Mouse (Mus musculus) heart, embryonic 12.5 days (tissue): ENCODE data around the gene Rpl18. TPM values are rescaled to one million over a fixed set of nuclear protein-coding genes. Genes with fewer than 3 reads are reported as not detected.

ENCODE experiments used
- ATAC-seq: fragments of 200-750 bp; cut with Nextera tagmentation; 2 replicates; pipeline ENCODE4 v1.8.0; 2017; ENCODE audit warnings: moderate TSS enrichment, moderate library complexity; ENCODE audit not compliant: insufficient number of reproducible peaks, low FRiP score
- H3K27ac ChIP-seq: fragments of 300-500 bp; sonication (generic); 2 replicates; pipeline ENCODE4 v1.5.1; 2016; ENCODE audit warnings: mild to moderate bottlenecking, moderate library complexity; ENCODE audit not compliant: poor library complexity, severe bottlenecking
- H3K27me3 ChIP-seq: fragments of 300-500 bp; sonication (generic); replicated peaks from 2 replicates; pipeline ENCODE4 v1.6.1; 2016; ENCODE audit warnings: mild to moderate bottlenecking, moderate library complexity
- H3K36me3 ChIP-seq: fragments of 300-500 bp; sonication (generic); 2 replicates; pipeline ENCODE4 v1.6.1; 2016; ENCODE audit warnings: mild to moderate bottlenecking, moderate library complexity
- H3K4me1 ChIP-seq: fragments of 300-500 bp; sonication (generic); replicated peaks from 2 replicates; pipeline ENCODE4 v1.6.1; 2016; ENCODE audit warnings: mild to moderate bottlenecking
- H3K4me2 ChIP-seq: fragments of 300-500 bp; sonication (generic); 2 replicates; pipeline ENCODE4 v1.6.1; 2016; ENCODE audit warnings: mild to moderate bottlenecking, moderate library complexity
- H3K4me3 ChIP-seq: fragments of 300-500 bp; sonication (generic); 2 replicates; pipeline ENCODE4 v1.5.1; 2016; ENCODE audit warnings: mild to moderate bottlenecking
- H3K9ac ChIP-seq: fragments of 300-500 bp; sonication (generic); 2 replicates; pipeline ENCODE4 v1.6.1; 2016; ENCODE audit warnings: mild to moderate bottlenecking, moderate library complexity
- H3K9me3 ChIP-seq: fragments of 300-500 bp; sonication (generic); replicated peaks from 2 replicates; pipeline ENCODE4 v1.6.1; 2016; ENCODE audit warnings: mild to moderate bottlenecking, moderate library complexity
- WGBS: fragments of 180-500 bp; shearing (Covaris S2); methylation state at CpG from one replicate; pipeline ENCODE4 v1.1.7; 2016; 5-methylcytosine and 5-hydroxymethylcytosine counted together
- polyA plus RNA-seq: library from polyadenylated mRNA; unstranded; fragments of >200 nt; fragmentation: Nextera tagmentation; extraction: Ambion mirVana; gene quantifications from 2 replicates; pipeline ENCODE4 v1.2.1, GENCODE M21; 2016

The Rpl18 gene
- polyA plus RNA-seq, 1 experiment from 2014 or later = 625 TPM

DNA sequence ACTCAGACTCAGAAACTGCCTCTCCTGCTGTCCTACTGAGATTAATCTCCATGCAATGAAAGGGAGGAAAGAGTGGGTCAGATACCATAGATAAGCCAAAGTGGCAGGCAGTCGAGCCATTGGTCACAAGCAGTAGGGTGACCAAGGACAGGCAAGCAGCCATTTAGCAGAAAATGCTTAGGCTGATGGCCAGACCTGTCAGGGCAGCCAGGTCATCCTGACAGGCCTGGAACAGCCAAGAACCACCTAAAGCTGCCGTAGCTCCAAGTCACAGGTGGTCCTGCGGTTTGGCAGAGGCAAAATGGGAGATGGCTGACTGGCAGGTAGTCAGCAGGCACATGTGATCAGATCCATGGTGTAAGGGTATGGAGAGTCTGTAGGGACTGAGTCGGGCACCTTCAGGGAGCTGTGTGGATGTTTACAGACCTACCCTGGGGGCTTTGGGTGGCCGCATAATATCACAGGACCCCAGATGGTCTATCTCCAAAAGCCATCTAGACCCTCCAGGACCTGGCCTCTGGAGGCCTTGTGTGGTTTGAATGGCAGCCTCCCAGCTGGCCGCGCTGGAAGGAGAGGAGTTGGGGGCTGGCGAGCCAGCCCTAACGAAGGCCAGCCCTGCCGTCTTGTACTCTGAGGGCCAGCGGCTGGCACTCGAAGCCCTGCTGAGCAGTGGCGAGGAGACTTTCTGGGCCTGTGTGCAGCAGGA lies 6.5 kb downstream of the Rpl18 start:
- Histone ChIP-seq H3K36me3 (peaks cover 73% of the 10 kb centered on the region), H3K27ac (no peak overlapping the region), H3K4me2 (no peak overlapping the region), H3K9ac (no peak overlapping the region), H3K4me3 (no peak overlapping the region), H3K9me3 (no peaks in the 10 kb centered on the region), H3K27me3 (no peaks in the 10 kb centered on the region), H3K4me1 (peaks cover 21% of the 10 kb centered on the region)
- no peak for ATAC-seq
- WGBS = 74% methylated on average over 13 of the region's 13 CpGs

DNA sequence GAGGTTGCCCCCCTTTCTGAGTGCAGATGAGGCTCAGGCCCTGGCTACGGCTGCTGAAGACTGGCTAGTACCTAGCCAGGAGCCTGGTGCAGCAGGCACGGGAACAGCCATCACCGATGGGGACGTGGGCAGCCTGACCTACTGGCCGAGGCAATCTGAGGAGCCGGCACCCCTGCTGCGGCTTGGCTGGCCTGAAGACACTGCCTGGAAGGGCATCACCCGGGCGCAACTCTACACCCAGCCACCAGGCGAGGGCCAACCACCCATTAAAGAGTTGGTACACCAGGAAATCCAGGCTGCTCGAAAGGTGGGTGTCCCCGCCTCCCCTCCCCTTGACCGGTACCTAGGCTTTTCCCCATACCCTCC lies 7.1 kb downstream of the Rpl18 start:
- no peaks in the 10 kb centered on the region for H3K27me3 ChIP-seq
- peaks cover 77% of the 10 kb centered on the region for H3K36me3 ChIP-seq
- no peak overlapping the region for H3K4me3 ChIP-seq
- H3K9ac ChIP-seq = no peak overlapping the region
- H3K9me3 ChIP-seq = no peaks in the 10 kb centered on the region
- ATAC-seq = no peak
- 83% methylated on average over 13 of the region's 13 CpGs for WGBS
- H3K4me1 ChIP-seq = peaks cover 17% of the 10 kb centered on the region
- no peak overlapping the region for H3K27ac ChIP-seq
- H3K4me2 ChIP-seq = no peak overlapping the region

DNA sequence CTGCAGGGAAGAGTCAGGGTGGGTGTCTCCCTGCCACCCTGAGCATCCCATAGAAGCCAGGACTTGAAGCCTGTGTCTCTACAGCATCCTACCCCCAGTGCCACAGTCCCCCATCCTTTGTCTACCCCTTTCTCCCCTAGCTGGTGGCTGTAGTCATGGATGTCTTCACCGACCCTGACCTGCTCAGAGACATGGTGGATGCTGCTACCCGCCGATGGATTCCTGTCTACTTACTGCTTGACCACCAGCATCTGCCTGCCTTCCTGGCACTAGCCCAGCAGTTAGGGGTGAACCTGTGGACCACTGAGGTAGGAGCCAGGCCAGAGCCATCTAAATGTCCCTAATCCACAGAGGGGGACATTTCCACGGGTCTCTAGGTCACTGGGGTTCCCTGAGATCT lies 8.0 kb downstream of the Rpl18 start:
- ATAC-seq = no peak
- H3K36me3 ChIP-seq = peaks cover 79% of the 10 kb centered on the region
- H3K27ac ChIP-seq = no peak overlapping the region
- peaks cover 17% of the 10 kb centered on the region for H3K4me1 ChIP-seq
- H3K27me3 ChIP-seq = no peaks in the 10 kb centered on the region
- WGBS = 95% methylated on average over 4 of the region's 4 CpGs
- H3K9ac ChIP-seq = no peak overlapping the region
- no peak overlapping the region for H3K4me2 ChIP-seq
- H3K4me3 ChIP-seq = no peak overlapping the region
- no peaks in the 10 kb centered on the region for H3K9me3 ChIP-seq

DNA sequence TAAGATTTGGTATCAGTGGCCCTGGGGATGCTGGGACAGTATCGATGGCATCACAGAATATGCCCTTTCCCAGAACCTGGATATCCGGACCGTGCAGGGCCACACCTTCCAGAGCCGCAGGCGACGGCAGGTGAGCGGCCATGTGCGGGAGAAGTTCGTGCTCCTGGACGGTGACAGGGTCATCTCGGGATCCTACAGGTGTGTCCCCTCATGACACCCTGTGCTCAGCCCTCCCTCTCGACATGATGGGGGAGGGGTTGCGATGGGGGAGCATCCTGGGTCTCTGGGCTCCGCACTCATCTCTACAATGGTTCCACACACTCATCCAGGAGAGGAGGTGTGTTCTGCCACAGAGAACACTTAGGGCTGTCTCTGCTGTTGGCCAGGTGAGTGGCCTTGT lies 8.5 kb downstream of the Rpl18 start:
- Histone ChIP-seq H3K36me3 (peaks cover 80% of the 10 kb centered on the region), H3K9ac (no peak overlapping the region)
- 91% methylated on average over 14 of the region's 14 CpGs for WGBS

DNA sequence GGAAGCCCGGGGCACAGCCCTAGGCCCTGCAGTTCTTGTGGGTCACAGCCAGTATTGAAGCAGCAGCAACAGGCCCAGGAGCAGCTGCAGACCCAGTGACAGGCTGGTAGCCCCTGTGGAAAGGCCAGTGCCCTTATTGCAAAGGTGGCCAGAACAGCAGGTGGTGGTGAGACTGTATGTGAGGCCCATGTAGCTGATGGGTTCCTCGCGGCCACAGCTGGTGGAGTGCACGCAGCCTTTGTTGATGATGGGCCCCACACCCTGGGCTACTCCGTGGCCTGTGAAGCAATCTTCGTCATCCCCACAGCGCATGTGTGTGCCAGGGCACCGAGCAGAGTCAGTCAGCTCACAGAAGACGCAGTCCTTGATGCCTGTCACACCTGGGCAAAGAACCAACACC lies 9.9 kb downstream of the Rpl18 start:
- 90% methylated on average over 9 of the region's 9 CpGs for WGBS
- Histone ChIP-seq H3K36me3 (peaks cover 69% of the 10 kb centered on the region), H3K9me3 (no peaks in the 10 kb centered on the region), H3K27ac (no peak overlapping the region), H3K4me1 (0 out of 2 replicates have a peak, but pooled peaks cover 5% of the 10 kb centered on the region), H3K4me2 (no peak overlapping the region), H3K9ac (peak overlapping the region; percentile 32; the same call in 1 of the 2 replicates), H3K4me3 (no peak overlapping the region), H3K27me3 (no peaks in the 10 kb centered on the region)
- ATAC-seq = no peak

More for the DNA sequence above, 8.5 kb downstream of the Rpl18 start:
- Histone ChIP-seq H3K4me3 (no peak overlapping the region), H3K9me3 (no peaks in the 10 kb centered on the region), H3K4me1 (peaks cover 15% of the 10 kb centered on the region), H3K27ac (no peak overlapping the region), H3K4me2 (no peak overlapping the region), H3K27me3 (no peaks in the 10 kb centered on the region)
- ATAC-seq = no peak

DNA sequence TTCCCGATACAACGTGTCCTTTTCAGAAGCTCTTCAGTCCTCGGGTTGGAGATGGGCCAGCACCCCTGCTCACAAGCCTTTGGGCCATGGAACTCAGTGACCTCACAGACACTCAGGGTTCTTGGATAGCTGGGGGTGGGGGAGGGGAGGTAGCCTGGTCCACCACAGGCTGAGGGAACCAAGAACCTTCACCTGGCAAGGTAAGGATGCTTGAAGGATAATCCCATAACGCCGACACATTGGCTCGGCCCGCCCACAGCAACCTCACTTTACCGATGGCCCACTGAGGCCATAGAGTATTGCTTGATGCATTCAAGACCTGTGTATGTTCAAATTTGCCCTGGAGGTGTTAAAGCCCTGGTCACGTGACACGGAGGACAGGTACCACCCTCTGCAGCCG lies 10.5 kb downstream of the Rpl18 start, which contains the start of gene Spaca4:
Spaca4 (minus strand) TSS at position 101 of the 400 bp plus-strand sequence.
- Histone ChIP-seq H3K9ac (peak within 1 kb of the TSS; percentile 32; the same call in 1 of the 2 replicates), H3K27ac (no peak within 1 kb of the TSS), H3K36me3 (peaks cover 64% of the 10 kb centered on the region), H3K4me1 (peaks cover 9% of the 10 kb centered on the region), H3K9me3 (no peaks in the 10 kb centered on the region), H3K4me2 (no peak within 1 kb of the TSS), H3K27me3 (no peaks in the 10 kb centered on the region), H3K4me3 (no peak within 1 kb of the TSS)
- WGBS = 89% methylated on average over 11 of the region's 11 CpGs
- ATAC-seq = no peak

DNA sequence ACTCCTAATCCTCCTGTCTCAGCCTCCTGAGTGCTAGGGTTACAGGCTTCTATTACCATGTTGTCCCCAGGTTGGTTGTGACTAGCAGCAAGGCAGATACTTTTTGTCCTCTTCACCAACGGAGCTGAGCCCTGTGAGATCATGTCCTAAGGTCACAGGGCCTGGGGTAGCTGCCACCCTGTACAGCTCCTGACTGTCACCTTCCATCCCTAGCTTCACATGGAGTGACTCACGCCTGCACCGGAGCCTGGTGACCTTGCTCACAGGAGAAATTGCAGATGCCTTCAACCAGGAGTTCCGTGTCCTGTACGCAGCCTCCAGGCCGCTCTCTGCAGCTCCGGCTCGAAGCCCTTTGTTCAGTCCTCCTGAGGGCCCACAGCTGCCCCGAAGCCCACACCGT lies 11.2 kb downstream of the Rpl18 start:
- 87% methylated on average over 10 of the region's 10 CpGs for WGBS

DNA sequence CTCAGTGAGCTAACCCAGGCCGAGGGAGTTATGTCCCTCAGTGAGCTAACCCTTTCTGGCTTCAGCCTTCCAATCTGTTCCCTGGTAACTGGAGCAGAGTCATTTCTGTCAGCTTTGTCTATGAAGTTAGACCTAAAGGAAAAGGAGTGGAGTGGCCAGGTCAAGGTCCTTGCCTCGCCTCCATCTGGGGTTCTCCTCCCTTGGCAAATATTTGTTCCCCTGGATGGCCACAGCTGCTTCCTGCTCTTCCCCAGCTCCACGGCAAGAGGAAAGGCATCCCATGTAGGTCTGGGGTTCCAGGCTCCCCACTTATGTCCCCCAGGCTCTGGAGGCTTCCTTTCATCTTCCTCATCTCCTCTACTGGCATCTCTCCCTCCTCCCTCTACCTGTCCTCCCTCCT lies 12.4 kb downstream of the Rpl18 start:
- Histone ChIP-seq H3K9me3 (no peaks in the 10 kb centered on the region), H3K27ac (no peak overlapping the region), H3K9ac (no peak overlapping the region), H3K4me1 (peaks cover 13% of the 10 kb centered on the region), H3K4me3 (no peak overlapping the region), H3K27me3 (no peaks in the 10 kb centered on the region), H3K36me3 (peaks cover 45% of the 10 kb centered on the region), H3K4me2 (no peak overlapping the region)
- WGBS = 77% methylated on average over 3 of the region's 3 CpGs
- ATAC-seq = no peak

More for the DNA sequence above, 11.2 kb downstream of the Rpl18 start:
- Histone ChIP-seq H3K27ac (no peak overlapping the region), H3K27me3 (no peaks in the 10 kb centered on the region), H3K4me3 (no peak overlapping the region), H3K9me3 (no peaks in the 10 kb centered on the region), H3K9ac (no peak overlapping the region), H3K4me2 (no peak overlapping the region), H3K36me3 (peaks cover 57% of the 10 kb centered on the region), H3K4me1 (peaks cover 13% of the 10 kb centered on the region)
- no peak for ATAC-seq

DNA sequence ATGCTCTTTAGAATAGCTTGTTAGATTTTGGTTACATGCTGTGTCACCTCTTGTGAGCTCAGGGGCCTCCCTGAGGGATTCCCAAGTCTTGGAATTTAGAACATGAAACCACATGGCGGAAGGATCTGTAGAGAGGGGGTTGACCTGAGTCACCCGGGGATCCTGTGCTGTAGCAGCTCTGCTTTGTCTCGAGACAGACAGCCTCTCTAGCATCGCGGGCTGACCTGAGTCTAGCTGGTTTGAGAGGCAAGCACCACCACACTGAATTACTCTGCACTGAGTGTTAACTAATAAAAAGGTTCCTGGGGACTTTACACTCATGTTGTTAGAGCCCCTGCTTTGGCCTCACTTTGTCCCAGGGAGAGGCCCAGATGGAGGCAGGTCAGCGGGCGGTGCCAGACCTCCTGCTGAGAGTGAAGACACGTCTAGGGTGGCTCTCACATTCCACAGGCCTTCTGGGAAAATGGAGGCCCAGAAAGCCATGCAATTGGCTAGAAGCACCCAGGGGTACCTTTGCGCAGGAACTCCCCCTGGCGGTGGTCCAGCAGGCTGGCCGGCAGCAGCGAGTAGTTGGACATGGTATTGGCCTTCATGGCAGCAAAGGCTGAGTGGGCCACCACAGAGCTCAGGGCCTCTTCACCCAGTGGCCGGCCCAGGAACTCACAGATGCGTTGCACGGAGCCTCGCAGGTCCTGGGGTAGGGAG lies 15.6 kb downstream of the Rpl18 start:
- Histone ChIP-seq H3K4me2 (0 out of 2 replicates have a peak overlapping the region, but pooled peaks have one; percentile 3), H3K4me1 (peaks cover 13% of the 10 kb centered on the region), H3K36me3 (peaks cover 14% of the 10 kb centered on the region), H3K27ac (no peak overlapping the region), H3K9me3 (no peaks in the 10 kb centered on the region), H3K27me3 (0 out of 2 replicates have a peak, but pooled peaks cover 6% of the 10 kb centered on the region), H3K9ac (no peak overlapping the region), H3K4me3 (no peak overlapping the region)
- no peak for ATAC-seq
- WGBS = 16% methylated on average over 16 of the region's 16 CpGs

DNA sequence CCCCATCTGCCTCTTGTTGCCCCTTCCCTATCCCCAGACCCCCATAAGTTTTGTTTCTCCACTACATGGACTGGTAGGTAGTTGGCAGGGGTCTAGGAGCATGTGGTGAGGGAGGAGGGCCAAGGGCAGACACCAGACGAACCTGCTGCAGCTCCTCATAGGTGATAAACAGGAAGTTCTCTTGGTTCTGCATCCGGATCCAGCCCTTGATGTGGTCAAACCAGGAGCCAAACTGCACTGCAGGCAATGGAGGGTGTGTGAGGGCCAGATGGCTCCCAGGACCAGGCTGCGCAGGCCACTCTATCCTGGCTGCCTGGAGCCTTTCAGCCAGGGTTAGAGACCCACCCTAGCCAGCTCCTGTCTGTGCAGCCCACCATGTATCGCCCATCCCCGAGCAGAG lies 18.2 kb downstream of the Rpl18 start:
- Histone ChIP-seq H3K4me2 (no peak overlapping the region), H3K27ac (no peak overlapping the region), H3K27me3 (0 out of 2 replicates have a peak, but pooled peaks cover 6% of the 10 kb centered on the region), H3K36me3 (peaks cover 3% of the 10 kb centered on the region; the same call in 1 of the 2 replicates), H3K4me1 (peaks cover 13% of the 10 kb centered on the region), H3K9me3 (no peaks in the 10 kb centered on the region), H3K4me3 (no peak overlapping the region), H3K9ac (no peak overlapping the region)
- 74% methylated on average over 5 of the region's 5 CpGs for WGBS
- no peak for ATAC-seq

DNA sequence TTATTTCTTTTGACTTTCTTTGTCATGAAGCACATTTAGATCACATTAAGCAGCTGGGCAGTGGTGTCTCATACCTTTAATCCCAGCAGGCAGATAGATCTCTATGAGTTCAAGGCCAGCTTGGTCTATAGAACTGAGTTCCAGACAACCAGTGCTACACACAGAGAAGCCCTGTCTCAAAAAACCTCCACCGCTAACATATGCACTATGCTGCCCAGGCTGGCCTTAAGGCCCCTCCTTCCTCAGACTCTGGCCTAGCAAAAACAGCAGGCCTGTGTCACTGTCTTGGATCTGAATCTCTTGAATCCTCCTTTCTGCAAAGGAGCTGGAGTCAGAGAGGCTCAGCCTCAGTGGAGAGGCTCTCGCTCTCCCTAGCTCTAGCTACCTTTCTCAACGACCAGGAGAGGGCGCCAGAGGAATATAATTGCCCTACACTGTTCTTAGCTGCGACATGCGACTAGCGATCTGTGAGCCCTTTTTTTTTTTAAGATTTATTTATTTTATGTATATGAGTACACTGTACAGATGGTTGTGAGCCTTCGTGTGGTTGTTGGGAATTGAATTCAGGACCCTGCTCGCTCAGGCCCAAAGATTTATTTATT lies 24.0 kb downstream of the Rpl18 start:
- 7% methylated on average over 9 of the region's 9 CpGs for WGBS
- no peak overlapping the region for H3K27ac ChIP-seq
- H3K9ac ChIP-seq = no peak overlapping the region
- no peak overlapping the region for H3K4me3 ChIP-seq
- H3K9me3 ChIP-seq = no peaks in the 10 kb centered on the region
- ATAC-seq = peak; percentile 54; the same call in 1 of the 2 replicates
- H3K36me3 ChIP-seq = no peaks in the 10 kb centered on the region
- 0 out of 2 replicates have a peak, but pooled peaks cover 5% of the 10 kb centered on the region for H3K4me1 ChIP-seq
- no peak overlapping the region for H3K4me2 ChIP-seq
- peaks cover 7% of the 10 kb centered on the region for H3K27me3 ChIP-seq
